Mouse (Mus musculus) midbrain, embryonic 10.5 days (tissue): ENCODE measurements around the gene Rpl13a. TPM values are rescaled to one million over a fixed set of nuclear protein-coding genes. Genes with fewer than 3 reads are reported as not detected.

Source experiments
- DNase-seq: peaks from one replicate; pipeline ENCODE4 v3.0.0-alpha.2; 2017; ENCODE audit warnings: low spot score
- H3K27ac ChIP-seq: fragments of 300-500 bp; sonication (generic); replicated peaks from 2 replicates; pipeline ENCODE4 v1.5.1; 2016; ENCODE audit warnings: mild to moderate bottlenecking
- H3K27me3 ChIP-seq: fragments of 300-500 bp; sonication (generic); 2 replicates; pipeline ENCODE4 v1.6.1; 2016; ENCODE audit warnings: low read depth, mild to moderate bottlenecking; ENCODE audit not compliant: poor library complexity, severe bottlenecking
- H3K36me3 ChIP-seq: fragments of 300-500 bp; sonication (generic); 2 replicates; pipeline ENCODE4 v1.6.1; 2016; ENCODE audit warnings: mild to moderate bottlenecking, moderate library complexity
- H3K4me1 ChIP-seq: fragments of 300-500 bp; sonication (generic); 2 replicates; pipeline ENCODE4 v1.6.1; 2016
- H3K4me3 ChIP-seq: fragments of 300-500 bp; sonication (generic); 2 replicates; pipeline ENCODE4 v1.5.1; 2016; ENCODE audit warnings: mild to moderate bottlenecking, moderate library complexity
- H3K9me3 ChIP-seq: fragments of 300-500 bp; sonication (generic); replicated peaks from 2 replicates; pipeline ENCODE4 v1.6.1; 2016; ENCODE audit warnings: mild to moderate bottlenecking
- WGBS: fragments of 180-500 bp; shearing (Covaris S2); methylation state at CpG from one replicate; pipeline ENCODE4 v1.1.7; 2016; 5-methylcytosine and 5-hydroxymethylcytosine counted together
- polyA plus RNA-seq: library from polyadenylated mRNA; unstranded; fragments of >200 nt; fragmentation: Nextera tagmentation; extraction: Ambion mirVana; gene quantifications from 2 replicates; pipeline ENCODE4 v1.2.1, GENCODE M21; 2016

Gene Rpl13a
- polyA plus RNA-seq, 1 experiment from 2014 or later, result 1,243 TPM

DNA sequence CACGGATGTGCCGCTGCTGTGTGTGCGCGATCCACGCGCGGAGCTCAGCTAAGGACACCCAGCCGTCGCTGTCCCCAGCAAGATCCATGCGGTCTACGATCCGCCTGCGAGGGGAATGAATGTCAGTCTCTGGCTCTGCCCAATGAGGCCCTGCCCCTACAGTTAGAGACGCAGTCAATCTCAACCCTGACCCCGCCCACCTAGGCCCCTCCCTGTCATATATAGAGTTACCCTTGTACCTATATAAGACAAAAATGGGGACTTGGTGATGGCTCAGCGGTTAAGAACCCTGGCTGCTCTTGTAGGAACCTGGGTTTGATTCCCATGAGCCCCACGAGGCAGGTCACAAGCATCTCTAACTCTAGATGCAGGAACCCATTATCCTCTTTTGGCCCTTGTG, 40.0 kb downstream of the Rpl13a start:
- WGBS, result 94% methylated on average over 17 of the region's 17 CpGs
- 0 out of 2 replicates have a peak, but pooled peaks cover 5% of the 10 kb centered on the region for H3K27me3 ChIP-seq
- no peaks in the 10 kb centered on the region for H3K9me3 ChIP-seq
- H3K4me1 ChIP-seq, result peaks cover 28% of the 10 kb centered on the region
- DNase-seq, result no peak
- no peak overlapping the region for H3K27ac ChIP-seq
- H3K4me3 ChIP-seq, result no peak overlapping the region
- H3K36me3 ChIP-seq, result peaks cover 45% of the 10 kb centered on the region

DNA sequence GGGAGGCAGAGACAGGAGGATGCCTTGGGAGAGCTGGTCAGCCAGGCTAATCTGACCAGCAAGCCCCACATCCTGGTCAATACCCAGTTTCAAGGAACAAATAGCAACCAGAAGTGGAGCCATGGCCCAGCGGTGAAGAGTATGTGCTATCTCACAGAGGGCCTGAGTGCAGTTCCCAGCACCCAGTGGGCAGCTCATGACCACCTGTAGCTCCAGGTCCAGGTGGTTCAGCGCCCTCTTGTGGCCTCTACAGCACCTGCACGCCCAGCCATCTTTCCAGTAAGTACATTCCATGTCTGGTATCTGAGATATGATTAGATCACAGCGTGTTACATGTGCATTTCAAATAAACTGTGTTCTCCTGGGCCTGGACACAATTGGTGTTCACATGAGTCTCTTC, 42.5 kb downstream of the Rpl13a start:
- 0 out of 2 replicates have a peak, but pooled peaks cover 2% of the 10 kb centered on the region for H3K27me3 ChIP-seq
- WGBS, result 76% methylated on average over 4 of the region's 4 CpGs

DNA sequence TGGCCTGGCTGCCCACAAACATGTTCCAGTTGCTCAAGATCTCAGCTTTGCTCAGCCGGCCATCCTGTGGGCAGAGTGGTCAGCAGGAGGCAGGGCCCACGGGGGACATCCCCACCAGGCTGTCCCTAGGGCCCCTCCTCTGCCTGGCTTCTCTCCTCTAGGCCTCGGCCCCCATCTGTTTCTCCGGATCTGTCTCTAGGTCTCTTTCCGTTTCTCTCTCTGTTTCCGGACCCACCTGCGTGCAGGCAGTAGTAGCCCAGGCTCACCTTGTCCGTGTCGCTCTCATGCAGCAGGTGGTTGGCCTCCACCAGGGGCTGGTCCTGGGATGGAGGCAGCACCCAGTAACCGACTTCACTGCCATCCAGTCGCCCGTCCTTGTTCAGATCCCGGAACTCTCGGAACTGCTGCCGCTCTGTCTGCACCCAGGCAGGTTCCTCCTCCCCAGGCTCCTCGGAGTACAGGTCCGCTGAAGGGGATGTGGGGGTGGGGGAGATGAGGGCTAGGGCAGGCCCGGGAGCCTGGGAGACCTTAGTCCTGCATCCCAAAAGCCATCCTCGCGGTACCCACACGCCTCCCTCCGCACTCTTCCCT, 45.2 kb downstream of the Rpl13a start:
- no peak for DNase-seq
- H3K4me3 ChIP-seq, result peak overlapping the region; percentile 24; the same call in 1 of the 2 replicates

More for the DNA sequence above, 42.5 kb downstream of the Rpl13a start:
- Histone ChIP-seq H3K36me3 (peaks cover 60% of the 10 kb centered on the region), H3K4me3 (no peak overlapping the region), H3K27ac (no peak overlapping the region), H3K4me1 (peaks cover 8% of the 10 kb centered on the region), H3K9me3 (no peaks in the 10 kb centered on the region)
- no peak for DNase-seq

DNA sequence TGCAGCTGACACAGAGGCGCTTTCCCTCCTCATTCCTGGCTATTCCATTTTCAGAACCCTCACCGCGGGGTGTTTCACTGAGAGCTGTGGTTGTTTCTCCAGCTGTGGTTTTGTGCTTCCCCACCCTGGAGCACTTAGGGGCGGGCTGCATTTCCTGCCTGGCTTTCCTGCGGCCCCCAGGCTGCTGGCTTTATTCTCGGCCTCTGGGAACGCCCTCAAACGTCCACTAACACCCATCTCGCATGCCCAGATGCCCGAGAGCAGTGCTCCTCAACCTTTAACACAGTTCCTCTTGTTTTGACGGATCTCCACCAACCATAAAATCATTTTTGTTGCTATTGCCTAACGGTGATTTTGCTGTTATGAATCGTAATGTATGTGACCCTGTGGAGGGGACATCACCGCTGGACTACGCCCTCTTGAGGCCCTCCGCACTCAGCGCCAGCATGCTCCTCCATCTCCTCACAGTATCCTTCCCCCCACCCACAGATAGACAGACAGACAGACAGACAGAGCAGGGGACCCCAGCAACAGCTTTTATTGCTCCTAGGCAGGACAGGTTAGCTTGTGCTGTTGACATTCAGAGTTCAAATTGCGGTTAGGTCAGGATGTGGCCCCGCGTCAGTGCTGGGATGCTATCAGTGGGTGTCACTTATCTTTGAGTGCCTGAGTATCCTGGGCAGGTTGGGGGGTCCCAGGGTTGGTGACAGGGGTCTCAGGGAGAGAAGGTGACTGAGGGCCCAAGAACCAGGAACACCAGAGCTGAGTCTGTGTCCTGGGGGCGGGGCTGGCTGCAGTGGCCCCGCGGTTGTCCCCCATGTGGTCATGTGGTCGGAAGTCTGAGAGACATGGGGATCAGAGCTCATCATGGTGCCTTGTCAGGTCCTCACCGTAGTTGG, 45.9 kb downstream of the Rpl13a start:
- peak overlapping the region; percentile 33; the same call in 1 of the 2 replicates for H3K27ac ChIP-seq
- H3K27me3 ChIP-seq, result no peaks in the 10 kb centered on the region
- peaks cover 52% of the 10 kb centered on the region for H3K36me3 ChIP-seq
- 0 out of 2 replicates have a peak, but pooled peaks cover 2% of the 10 kb centered on the region for H3K4me1 ChIP-seq
- 0 out of 2 replicates have a peak overlapping the region, but pooled peaks have one; percentile 24 for H3K4me3 ChIP-seq
- H3K9me3 ChIP-seq, result no peaks in the 10 kb centered on the region
- 79% methylated on average over 25 of the region's 25 CpGs for WGBS
- no peak for DNase-seq

More for the DNA sequence above, 45.2 kb downstream of the Rpl13a start:
- Histone ChIP-seq H3K27me3 (no peaks in the 10 kb centered on the region), H3K4me1 (0 out of 2 replicates have a peak, but pooled peaks cover 2% of the 10 kb centered on the region), H3K9me3 (no peaks in the 10 kb centered on the region), H3K27ac (peak overlapping the region; percentile 33; the same call in 1 of the 2 replicates), H3K36me3 (peaks cover 56% of the 10 kb centered on the region)
- WGBS, result 81% methylated on average over 22 of the region's 22 CpGs

DNA sequence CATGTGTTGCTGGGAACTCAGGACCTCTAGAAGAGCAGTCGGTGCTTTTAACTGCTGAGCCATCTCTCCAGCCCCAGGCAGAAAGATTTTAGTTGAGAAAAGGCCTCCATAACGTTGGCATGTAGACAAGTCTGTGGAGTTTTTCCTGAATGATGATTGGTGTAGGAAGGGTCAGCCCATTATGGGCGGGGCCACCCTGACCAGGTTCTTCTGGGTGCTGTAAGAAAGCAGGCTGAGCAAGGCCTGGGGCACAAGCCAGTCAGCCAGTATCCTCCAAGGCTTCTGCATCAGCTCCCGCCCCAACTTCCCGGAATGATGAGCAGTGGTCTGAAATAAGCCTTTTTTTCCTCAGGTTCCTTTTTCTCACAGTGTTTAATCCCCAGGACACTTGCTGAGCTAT, 47.5 kb downstream of the Rpl13a start:
- no peaks in the 10 kb centered on the region for H3K9me3 ChIP-seq
- no peak for DNase-seq
- H3K4me1 ChIP-seq, result 0 out of 2 replicates have a peak, but pooled peaks cover 2% of the 10 kb centered on the region
- WGBS, result 44% methylated on average over 5 of the region's 5 CpGs
- no peak overlapping the region for H3K27ac ChIP-seq
- no peaks in the 10 kb centered on the region for H3K27me3 ChIP-seq
- H3K4me3 ChIP-seq, result no peak overlapping the region
- H3K36me3 ChIP-seq, result peaks cover 52% of the 10 kb centered on the region

DNA sequence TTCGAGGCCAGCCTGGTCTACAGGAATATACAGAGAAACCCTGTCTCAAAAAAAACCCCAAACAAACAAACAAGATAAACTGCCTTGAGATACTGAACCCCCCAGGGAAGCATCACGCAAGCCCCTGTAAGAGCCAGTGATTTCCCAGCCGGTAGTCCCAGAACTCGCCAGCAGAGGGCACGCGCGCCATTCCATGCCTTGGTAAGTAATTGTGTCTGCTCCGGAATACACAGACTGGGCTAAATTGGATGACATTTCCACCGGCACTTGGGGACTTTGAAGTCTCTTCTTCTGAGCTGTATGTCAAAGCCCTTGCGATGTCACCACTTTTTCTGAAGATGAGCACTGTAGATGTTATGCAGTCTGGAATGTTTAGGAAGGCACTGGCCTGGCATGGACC, 48.7 kb downstream of the Rpl13a start:
- H3K36me3 ChIP-seq, result peaks cover 53% of the 10 kb centered on the region

DNA sequence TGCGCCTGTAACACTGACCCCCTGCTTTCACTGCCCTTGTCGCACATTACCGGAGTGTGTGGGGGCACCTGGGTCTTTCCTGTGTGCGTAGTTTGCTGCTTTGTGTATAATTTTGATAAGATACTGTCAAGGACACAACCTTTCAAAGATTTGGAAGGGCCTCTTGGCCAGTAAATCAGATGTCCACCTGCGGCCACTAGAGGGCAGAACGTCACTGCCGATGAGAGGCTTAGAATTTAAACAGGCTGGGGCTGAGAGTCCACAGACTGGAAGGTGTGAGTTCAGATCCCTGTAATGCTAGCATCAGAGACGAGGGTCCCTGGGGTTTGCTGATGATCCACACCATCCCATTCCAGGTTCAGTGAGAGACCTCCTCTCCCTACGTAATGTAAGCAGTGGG, 50.0 kb downstream of the Rpl13a start:
- whole genome bisulfite sequencing, result 43% methylated on average over 9 of the region's 9 CpGs
- Histone ChIP-seq H3K36me3 (peaks cover 58% of the 10 kb centered on the region), H3K27me3 (no peaks in the 10 kb centered on the region)

More for the DNA sequence above, 48.7 kb downstream of the Rpl13a start:
- Histone ChIP-seq H3K9me3 (no peaks in the 10 kb centered on the region), H3K27ac (no peak overlapping the region), H3K27me3 (no peaks in the 10 kb centered on the region), H3K4me3 (peak overlapping the region; percentile 23; the same call in 1 of the 2 replicates), H3K4me1 (0 out of 2 replicates have a peak, but pooled peaks cover 2% of the 10 kb centered on the region)
- WGBS, result 2% methylated on average over 10 of the region's 10 CpGs
- peak; percentile 88 for DNase-seq

DNA sequence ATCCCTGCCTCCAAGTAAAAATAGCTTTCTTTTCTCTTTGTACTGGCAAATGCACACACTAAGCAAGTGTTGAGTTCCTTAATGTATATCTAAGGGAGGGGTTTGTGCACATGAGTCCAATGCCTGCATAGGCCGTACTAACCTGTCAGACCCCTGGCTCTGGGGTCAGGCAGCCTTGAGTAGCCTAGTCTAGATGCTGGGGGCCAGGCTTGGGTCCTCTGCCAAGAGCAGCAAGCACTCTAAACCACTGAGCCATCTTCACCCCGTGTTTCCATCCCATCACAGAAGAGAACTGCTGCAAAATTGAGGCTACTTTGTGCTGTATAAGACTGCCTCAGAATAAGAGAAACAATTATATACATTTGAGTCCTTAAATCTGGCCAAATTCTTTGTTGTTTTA, 50.7 kb downstream of the Rpl13a start:
- 91% methylated on average over 2 of the region's 2 CpGs for WGBS
- DNase-seq, result no peak
- peaks cover 53% of the 10 kb centered on the region for H3K36me3 ChIP-seq
- H3K9me3 ChIP-seq, result no peaks in the 10 kb centered on the region
- no peaks in the 10 kb centered on the region for H3K27me3 ChIP-seq
- no peak overlapping the region for H3K4me3 ChIP-seq
- no peak overlapping the region for H3K27ac ChIP-seq
- H3K4me1 ChIP-seq, result no peaks in the 10 kb centered on the region

More for the DNA sequence above, 50.0 kb downstream of the Rpl13a start:
- Histone ChIP-seq H3K27ac (no peak overlapping the region), H3K4me1 (0 out of 2 replicates have a peak, but pooled peaks cover 2% of the 10 kb centered on the region), H3K4me3 (no peak overlapping the region), H3K9me3 (no peaks in the 10 kb centered on the region)
- DNase-seq, result peak; percentile 78

DNA sequence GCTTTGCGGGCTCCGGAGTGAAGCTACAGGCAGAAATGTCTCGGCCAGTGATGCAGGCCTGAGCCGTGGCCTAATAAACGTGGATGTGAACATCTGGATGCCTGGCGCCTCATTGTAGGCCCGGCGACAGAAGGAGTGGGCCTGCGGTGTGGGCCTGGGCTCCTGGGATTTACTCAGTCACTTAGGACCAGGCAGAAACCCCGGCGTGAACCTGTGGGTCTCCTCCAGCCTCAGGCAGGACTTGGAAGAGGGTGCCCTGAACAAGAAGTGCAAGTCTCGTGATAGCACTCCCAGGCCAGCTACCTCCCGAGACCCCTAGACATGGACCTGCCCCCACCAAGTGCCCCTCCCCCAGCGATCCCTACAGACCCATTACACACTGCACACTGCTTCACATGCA, 51.2 kb downstream of the Rpl13a start:
- no peak overlapping the region for H3K4me3 ChIP-seq
- H3K9me3 ChIP-seq, result no peaks in the 10 kb centered on the region
- H3K36me3 ChIP-seq, result peaks cover 48% of the 10 kb centered on the region
- H3K4me1 ChIP-seq, result no peaks in the 10 kb centered on the region
- WGBS, result 92% methylated on average over 14 of the region's 14 CpGs
- no peaks in the 10 kb centered on the region for H3K27me3 ChIP-seq
- no peak overlapping the region for H3K27ac ChIP-seq
- no peak for DNase-seq

DNA sequence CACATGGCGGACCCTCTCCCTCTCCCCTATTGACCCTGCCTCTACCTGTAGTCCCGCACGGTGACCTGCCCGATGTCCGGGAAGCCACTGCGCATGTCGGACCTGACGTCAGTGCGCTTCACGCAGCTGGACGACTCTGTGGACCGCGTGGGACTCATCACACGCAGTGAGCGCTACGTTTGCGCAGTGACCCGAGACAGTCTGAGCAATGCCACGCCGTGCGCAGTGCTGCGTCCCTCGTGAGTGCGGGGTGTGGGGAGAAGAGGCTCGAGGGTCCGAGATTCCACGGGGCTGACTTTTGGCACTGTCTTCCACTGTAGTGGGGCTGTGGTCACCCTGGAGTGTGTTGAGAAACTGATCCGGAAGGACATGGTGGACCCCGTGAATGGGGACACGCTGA, 52.1 kb downstream of the Rpl13a start:
- no peaks in the 10 kb centered on the region for H3K27me3 ChIP-seq
- no peaks in the 10 kb centered on the region for H3K9me3 ChIP-seq
- no peak overlapping the region for H3K27ac ChIP-seq
- 88% methylated on average over 30 of the region's 30 CpGs for WGBS
- no peak overlapping the region for H3K4me3 ChIP-seq
- H3K36me3 ChIP-seq, result peaks cover 46% of the 10 kb centered on the region
- DNase-seq, result no peak
- H3K4me1 ChIP-seq, result no peaks in the 10 kb centered on the region
